Mouse (Mus musculus) midbrain, embryonic 10.5 days (tissue): ENCODE data around the gene Zcchc2. TPM values are rescaled to one million over a fixed set of nuclear protein-coding genes. Genes with fewer than 3 reads are reported as not detected.
A peak's percentile ranks its signal among the peaks of the same experiment; 100 is the strongest.

ENCODE experiments used
- DNase-seq: peaks from one replicate; pipeline ENCODE4 v3.0.0-alpha.2; 2017; ENCODE audit warnings: low spot score
- H3K27ac ChIP-seq: fragments of 300-500 bp; sonication (generic); replicated peaks from 2 replicates; pipeline ENCODE4 v1.5.1; 2016; ENCODE audit warnings: mild to moderate bottlenecking
- H3K27me3 ChIP-seq: fragments of 300-500 bp; sonication (generic); 2 replicates; pipeline ENCODE4 v1.6.1; 2016; ENCODE audit warnings: low read depth, mild to moderate bottlenecking; ENCODE audit not compliant: poor library complexity, severe bottlenecking
- H3K36me3 ChIP-seq: fragments of 300-500 bp; sonication (generic); 2 replicates; pipeline ENCODE4 v1.6.1; 2016; ENCODE audit warnings: mild to moderate bottlenecking, moderate library complexity
- H3K4me1 ChIP-seq: fragments of 300-500 bp; sonication (generic); 2 replicates; pipeline ENCODE4 v1.6.1; 2016
- H3K4me3 ChIP-seq: fragments of 300-500 bp; sonication (generic); 2 replicates; pipeline ENCODE4 v1.5.1; 2016; ENCODE audit warnings: mild to moderate bottlenecking, moderate library complexity
- H3K9me3 ChIP-seq: fragments of 300-500 bp; sonication (generic); replicated peaks from 2 replicates; pipeline ENCODE4 v1.6.1; 2016; ENCODE audit warnings: mild to moderate bottlenecking
- WGBS: fragments of 180-500 bp; shearing (Covaris S2); methylation state at CpG from one replicate; pipeline ENCODE4 v1.1.7; 2016; 5-methylcytosine and 5-hydroxymethylcytosine counted together
- polyA plus RNA-seq: library from polyadenylated mRNA; unstranded; fragments of >200 nt; fragmentation: Nextera tagmentation; extraction: Ambion mirVana; gene quantifications from 2 replicates; pipeline ENCODE4 v1.2.1, GENCODE M21; 2016

Zcchc2 gene
- polyA plus RNA-seq, 1 experiment from 2014 or later: 1.7 TPM

- peak; percentile 39 for DNase-seq
- Histone ChIP-seq H3K4me1 (peaks cover 47% of the 10 kb centered on the region), H3K4me3 (peak overlapping the region; percentile 86), H3K27me3 (peaks cover 18% of the 10 kb centered on the region), H3K27ac (peak overlapping the region; percentile 91), H3K36me3 (no peaks in the 10 kb centered on the region), H3K9me3 (no peaks in the 10 kb centered on the region)
- WGBS: 12% methylated on average over 7 of the region's 7 CpGs
Measured at GRCm38 (mm10) chr1:105993196-105993595, 3.0 kb downstream of the Zcchc2 start.

- DNase-seq: peak; percentile 90
- H3K36me3 ChIP-seq: no peaks in the 10 kb centered on the region
- H3K4me3 ChIP-seq: peak overlapping the region; percentile 86
- peaks cover 18% of the 10 kb centered on the region for H3K27me3 ChIP-seq
- peak overlapping the region; percentile 91 for H3K27ac ChIP-seq
- no peaks in the 10 kb centered on the region for H3K9me3 ChIP-seq
- 0% methylated on average over 37 of the region's 37 CpGs for WGBS
- peaks cover 47% of the 10 kb centered on the region for H3K4me1 ChIP-seq
Measured at GRCm38 (mm10) chr1:105993601-105994209, 3.5 kb downstream of the Zcchc2 start.

GRCm38 (mm10) chr1:105995966-105996365, 5.8 kb downstream of the Zcchc2 start:
- H3K4me3 ChIP-seq: no peak overlapping the region
- no peak for DNase-seq
- no peak overlapping the region for H3K27ac ChIP-seq
- peaks cover 40% of the 10 kb centered on the region for H3K4me1 ChIP-seq
- 66% methylated on average over 2 of the region's 2 CpGs for WGBS
- no peaks in the 10 kb centered on the region for H3K9me3 ChIP-seq
- peaks cover 18% of the 10 kb centered on the region for H3K27me3 ChIP-seq
- no peaks in the 10 kb centered on the region for H3K36me3 ChIP-seq

GRCm38 (mm10) chr1:105997282-105997681, 7.1 kb downstream of the Zcchc2 start:
- H3K9me3 ChIP-seq: no peaks in the 10 kb centered on the region
- 86% methylated on average over 3 of the region's 3 CpGs for WGBS
- no peak overlapping the region for H3K27ac ChIP-seq
- no peak for DNase-seq
- peaks cover 28% of the 10 kb centered on the region for H3K4me1 ChIP-seq
- no peak overlapping the region for H3K4me3 ChIP-seq
- no peaks in the 10 kb centered on the region for H3K36me3 ChIP-seq
- H3K27me3 ChIP-seq: peaks cover 9% of the 10 kb centered on the region

- Histone ChIP-seq H3K9me3 (no peaks in the 10 kb centered on the region), H3K27me3 (no peaks in the 10 kb centered on the region), H3K27ac (no peak overlapping the region), H3K4me1 (peaks cover 4% of the 10 kb centered on the region; the same call in 1 of the 2 replicates), H3K36me3 (peaks cover 10% of the 10 kb centered on the region), H3K4me3 (no peak overlapping the region)
- WGBS: 91% methylated on average over 2 of the region's 2 CpGs
- no peak for DNase-seq
Measured at GRCm38 (mm10) chr1:105999802-106000201, 9.6 kb downstream of the Zcchc2 start.

GRCm38 (mm10) chr1:106007581-106007980, 17.4 kb downstream of the Zcchc2 start:
- peaks cover 48% of the 10 kb centered on the region for H3K36me3 ChIP-seq
- no peaks in the 10 kb centered on the region for H3K27me3 ChIP-seq
- H3K4me1 ChIP-seq: no peaks in the 10 kb centered on the region
- no peak overlapping the region for H3K4me3 ChIP-seq
- no peak for DNase-seq
- WGBS: 86% methylated on average over 1 of the region's 1 CpGs
- no peak overlapping the region for H3K27ac ChIP-seq
- no peaks in the 10 kb centered on the region for H3K9me3 ChIP-seq

GRCm38 (mm10) chr1:106011097-106011496, 20.9 kb downstream of the Zcchc2 start:
- Histone ChIP-seq H3K9me3 (no peaks in the 10 kb centered on the region), H3K4me1 (no peaks in the 10 kb centered on the region), H3K4me3 (no peak overlapping the region), H3K27me3 (no peaks in the 10 kb centered on the region), H3K36me3 (peaks cover 41% of the 10 kb centered on the region; the same call in 1 of the 2 replicates), H3K27ac (no peak overlapping the region)
- DNase-seq: no peak
- 95% methylated on average over 7 of the region's 7 CpGs for WGBS

- Histone ChIP-seq H3K4me1 (no peaks in the 10 kb centered on the region), H3K36me3 (peaks cover 46% of the 10 kb centered on the region), H3K27me3 (no peaks in the 10 kb centered on the region), H3K4me3 (no peak overlapping the region), H3K27ac (no peak overlapping the region), H3K9me3 (no peaks in the 10 kb centered on the region)
- 85% methylated on average over 2 of the region's 2 CpGs for WGBS
- DNase-seq: no peak
Measured at GRCm38 (mm10) chr1:106013759-106014158, 23.6 kb downstream of the Zcchc2 start.

- Histone ChIP-seq H3K4me1 (no peaks in the 10 kb centered on the region), H3K27ac (no peak overlapping the region), H3K9me3 (no peaks in the 10 kb centered on the region), H3K4me3 (no peak overlapping the region), H3K27me3 (no peaks in the 10 kb centered on the region), H3K36me3 (peaks cover 46% of the 10 kb centered on the region)
- 83% methylated on average over 6 of the region's 6 CpGs for WGBS
- no peak for DNase-seq
Measured at GRCm38 (mm10) chr1:106016262-106016661, 26.1 kb downstream of the Zcchc2 start.

GRCm38 (mm10) chr1:106019854-106020253, 29.6 kb downstream of the Zcchc2 start:
- H3K36me3 ChIP-seq: peaks cover 60% of the 10 kb centered on the region

GRCm38 (mm10) chr1:106022998-106023397, 32.8 kb downstream of the Zcchc2 start:
- Histone ChIP-seq H3K27ac (no peak overlapping the region), H3K4me3 (no peak overlapping the region), H3K27me3 (no peaks in the 10 kb centered on the region), H3K9me3 (no peaks in the 10 kb centered on the region), H3K4me1 (no peaks in the 10 kb centered on the region), H3K36me3 (peaks cover 56% of the 10 kb centered on the region)
- DNase-seq: no peak
- WGBS: 77% methylated on average over 1 of the region's 1 CpGs

More at GRCm38 (mm10) chr1:106019854-106020253, 29.6 kb downstream of the Zcchc2 start:
- no peaks in the 10 kb centered on the region for H3K9me3 ChIP-seq
- DNase-seq: no peak
- WGBS: 77% methylated on average over 6 of the region's 6 CpGs
- H3K4me1 ChIP-seq: no peaks in the 10 kb centered on the region
- H3K27ac ChIP-seq: no peak overlapping the region
- H3K27me3 ChIP-seq: no peaks in the 10 kb centered on the region
- H3K4me3 ChIP-seq: no peak overlapping the region

- Histone ChIP-seq H3K27ac (no peak overlapping the region), H3K4me1 (no peaks in the 10 kb centered on the region), H3K4me3 (no peak overlapping the region), H3K36me3 (peaks cover 53% of the 10 kb centered on the region), H3K27me3 (no peaks in the 10 kb centered on the region), H3K9me3 (no peaks in the 10 kb centered on the region)
- no peak for DNase-seq
- WGBS: 92% methylated on average over 2 of the region's 2 CpGs
Measured at GRCm38 (mm10) chr1:106024254-106024653, 34.0 kb downstream of the Zcchc2 start.

- peaks cover 57% of the 10 kb centered on the region for H3K36me3 ChIP-seq
- DNase-seq: no peak
- H3K27me3 ChIP-seq: no peaks in the 10 kb centered on the region
- H3K4me1 ChIP-seq: no peaks in the 10 kb centered on the region
- H3K27ac ChIP-seq: no peak overlapping the region
- H3K4me3 ChIP-seq: no peak overlapping the region
- H3K9me3 ChIP-seq: no peaks in the 10 kb centered on the region
- WGBS: 92% methylated on average over 3 of the region's 3 CpGs
Measured at GRCm38 (mm10) chr1:106024778-106025177, 34.6 kb downstream of the Zcchc2 start.
